Mouse (Mus musculus): Measurements from ENCODE around the gene Ankrd13c. TPM values are rescaled to one million over a fixed set of nuclear protein-coding genes. Genes with fewer than 3 reads are reported as not detected.
"Not testable (repeated sequence)": the region's sequence is repeated elsewhere in the genome, so short reads cannot be mapped to it uniquely, and the experiment has no call there.

Ankrd13c gene
- total RNA-seq, 1 experiment, result 33.7 TPM

DNA sequence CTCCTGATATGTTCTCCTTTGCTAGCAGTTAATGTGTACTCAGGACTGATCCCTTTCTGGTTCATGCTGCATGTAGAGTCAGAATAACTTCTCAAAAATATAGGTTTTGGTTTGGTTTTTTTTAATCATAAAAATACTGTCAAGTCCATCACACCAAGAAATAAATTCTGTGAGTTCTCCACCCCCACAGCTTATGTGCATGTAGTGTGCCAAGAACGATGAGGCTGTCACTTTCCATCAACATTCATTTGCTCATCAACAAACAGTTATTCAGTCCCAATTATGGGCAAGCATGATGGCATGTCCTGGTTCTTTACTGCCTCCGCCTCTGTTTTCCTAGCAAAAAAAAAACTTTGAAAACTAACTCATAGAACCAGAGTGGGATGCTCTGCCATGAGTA is 18.3 kb upstream of the Ankrd13c start:
- Histone ChIP-seq H3K36me3 (ENCODE audit: control insufficient read depth, insufficient read depth, low read length, poor library complexity, severe bottlenecking) (no peaks in the 10 kb centered on the region), H3K27ac (ENCODE audit: insufficient read depth, low read depth, low read length, poor library complexity, severe bottlenecking) (no peak overlapping the region), H3K4me1 (ENCODE audit: control insufficient read depth in 2 of 2, insufficient read depth in 2 of 2, low read length in 2 of 2, poor library complexity in 1 of 2) (peaks cover 6 to 8% of the 10 kb centered on the region in 2 experiments), H3K9me3 (ENCODE audit: control insufficient read depth, insufficient read depth, low read depth, low read length) (no peaks in the 10 kb centered on the region), H3K9ac (ENCODE audit: insufficient read depth, low read depth, low read length, poor library complexity, severe bottlenecking) (no peak overlapping the region), H3K4me3 (ENCODE audit: insufficient read depth in 1 of 2, low read depth in 1 of 2, low read length in 2 of 2, poor library complexity in 1 of 2, severe bottlenecking in 1 of 2) (no peak overlapping the region)
- no peak for DNase-seq (ENCODE audit: low read depth, low spot score)
- TF ChIP-seq HCFC1 (IDR thresholded peaks at IDR 0.05; ENCODE audit: borderline replicate concordance, insufficient read depth, low read length), result no peak
- TF ChIP-seq ZC3H11A (IDR thresholded peaks at IDR 0.05; ENCODE audit: borderline replicate concordance, low read depth, low read length), result no peak
- no peak for TF ChIP-seq CHD2 (IDR thresholded peaks at IDR 0.05; ENCODE audit: low read depth, low read length)
- TF ChIP-seq ZNF384 (IDR thresholded peaks at IDR 0.05; ENCODE audit: low read depth, low read length), result no peak
- no peak for TF ChIP-seq MAFK (IDR thresholded peaks at IDR 0.05; ENCODE audit: insufficient read depth, low read depth, low read length)
- in situ Hi-C loops (cut with MboI; ENCODE audit: low sequenced_read_pairs in 2 of 2, unreplicated experiment in 2 of 2), result no loop called here

GRCm38 (mm10) chr3:157929417-157929816 is 17.6 kb upstream of the Ankrd13c start:
- in situ Hi-C loops (cut with MboI; ENCODE audit: low sequenced_read_pairs in 2 of 2, unreplicated experiment in 2 of 2), result no loop called here
- H3K9ac ChIP-seq (ENCODE audit: insufficient read depth, low read depth, low read length, poor library complexity, severe bottlenecking), result no peak overlapping the region
- DNase-seq (ENCODE audit: low read depth, low spot score), result no peak

DNA sequence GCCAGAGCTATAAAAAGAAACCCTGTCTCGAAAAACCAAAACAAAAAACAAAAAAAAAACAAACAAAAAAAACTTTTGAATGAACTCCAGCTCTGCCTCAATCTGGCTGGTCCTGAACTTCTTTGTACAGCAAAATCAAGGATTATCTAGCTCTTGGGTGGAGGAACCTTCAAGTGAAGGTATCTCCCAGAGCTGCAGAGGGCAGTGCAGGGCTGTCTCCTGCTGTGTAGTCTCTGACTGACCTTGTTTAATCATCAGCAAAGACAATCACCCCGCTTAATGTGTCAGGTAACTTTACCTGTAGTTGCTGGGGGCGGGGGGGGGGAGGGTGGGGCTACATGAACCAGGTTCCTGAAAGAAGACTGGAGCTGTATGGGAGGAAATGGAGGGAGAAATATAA is 15.4 kb upstream of the Ankrd13c start:
- H3K4me3 ChIP-seq (ENCODE audit: insufficient read depth in 1 of 2, low read depth in 1 of 2, low read length in 2 of 2, poor library complexity in 1 of 2, severe bottlenecking in 1 of 2), result no peak overlapping the region
- in situ Hi-C loops (cut with MboI; ENCODE audit: low sequenced_read_pairs in 2 of 2, unreplicated experiment in 2 of 2), result no loop called here
- TF ChIP-seq ZC3H11A (IDR thresholded peaks at IDR 0.05; ENCODE audit: borderline replicate concordance, low read depth, low read length), result no peak
- no peak for TF ChIP-seq HCFC1 (IDR thresholded peaks at IDR 0.05; ENCODE audit: borderline replicate concordance, insufficient read depth, low read length)
- TF ChIP-seq MAFK (IDR thresholded peaks at IDR 0.05; ENCODE audit: insufficient read depth, low read depth, low read length), result no peak
- no peak for TF ChIP-seq ZNF384 (IDR thresholded peaks at IDR 0.05; ENCODE audit: low read depth, low read length)
- no peak for TF ChIP-seq CHD2 (IDR thresholded peaks at IDR 0.05; ENCODE audit: low read depth, low read length)
- H3K27ac ChIP-seq (ENCODE audit: insufficient read depth, low read depth, low read length, poor library complexity, severe bottlenecking), result peak overlapping the region; percentile 92
- H3K9me3 ChIP-seq (ENCODE audit: control insufficient read depth, insufficient read depth, low read depth, low read length), result no peaks in the 10 kb centered on the region
- DNase-seq (ENCODE audit: low read depth, low spot score), result no peak
- H3K9ac ChIP-seq (ENCODE audit: insufficient read depth, low read depth, low read length, poor library complexity, severe bottlenecking), result no peak overlapping the region
- no peaks in the 10 kb centered on the region for H3K36me3 ChIP-seq (ENCODE audit: control insufficient read depth, insufficient read depth, low read length, poor library complexity, severe bottlenecking)
- H3K4me1 ChIP-seq (ENCODE audit: control insufficient read depth in 2 of 2, insufficient read depth in 2 of 2, low read length in 2 of 2, poor library complexity in 1 of 2), result peaks cover 11% of the 10 kb centered on the region in 2 experiments

More at GRCm38 (mm10) chr3:157929417-157929816, 17.6 kb upstream of the Ankrd13c start:
- no peak overlapping the region for H3K27ac ChIP-seq (ENCODE audit: insufficient read depth, low read depth, low read length, poor library complexity, severe bottlenecking)
- H3K36me3 ChIP-seq (ENCODE audit: control insufficient read depth, insufficient read depth, low read length, poor library complexity, severe bottlenecking), result no peaks in the 10 kb centered on the region
- TF ChIP-seq ZC3H11A (IDR thresholded peaks at IDR 0.05; ENCODE audit: borderline replicate concordance, low read depth, low read length) (no peak), MAFK (IDR thresholded peaks at IDR 0.05; ENCODE audit: insufficient read depth, low read depth, low read length) (no peak), HCFC1 (IDR thresholded peaks at IDR 0.05; ENCODE audit: borderline replicate concordance, insufficient read depth, low read length) (no peak), CHD2 (IDR thresholded peaks at IDR 0.05; ENCODE audit: low read depth, low read length) (no peak), ZNF384 (IDR thresholded peaks at IDR 0.05; ENCODE audit: low read depth, low read length) (no peak)
- H3K9me3 ChIP-seq (ENCODE audit: control insufficient read depth, insufficient read depth, low read depth, low read length), result no peaks in the 10 kb centered on the region
- H3K4me3 ChIP-seq (ENCODE audit: insufficient read depth in 1 of 2, low read depth in 1 of 2, low read length in 2 of 2, poor library complexity in 1 of 2, severe bottlenecking in 1 of 2), result no peak overlapping the region
- H3K4me1 ChIP-seq (ENCODE audit: control insufficient read depth in 2 of 2, insufficient read depth in 2 of 2, low read length in 2 of 2, poor library complexity in 1 of 2), result peaks cover 8 to 11% of the 10 kb centered on the region in 2 experiments

DNA sequence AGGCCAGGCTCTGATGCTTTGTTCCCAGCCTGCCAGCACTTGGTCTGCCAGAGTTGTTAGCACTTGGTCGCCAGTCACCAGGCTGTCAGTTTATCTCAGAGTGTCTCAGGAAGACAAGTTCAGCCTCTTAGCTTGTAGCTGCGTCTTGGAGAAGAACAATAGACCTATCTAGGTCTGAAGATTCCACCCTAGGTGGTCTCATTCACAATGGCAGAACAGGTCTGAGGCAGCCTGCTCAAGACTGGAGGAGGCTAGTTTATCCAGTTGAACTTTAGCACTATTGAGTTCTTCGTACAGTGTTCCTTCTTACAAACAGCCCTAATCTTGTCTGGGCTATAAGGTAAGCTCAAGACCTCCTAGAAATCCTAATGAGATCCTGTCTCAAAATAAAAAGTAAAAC is 15.0 kb upstream of the Ankrd13c start:
- TF ChIP-seq ZC3H11A (IDR thresholded peaks at IDR 0.05; ENCODE audit: borderline replicate concordance, low read depth, low read length), result no peak
- TF ChIP-seq CHD2 (IDR thresholded peaks at IDR 0.05; ENCODE audit: low read depth, low read length), result 0 out of 2 replicates have a peak, but pooled peaks have one; percentile 9

DNA sequence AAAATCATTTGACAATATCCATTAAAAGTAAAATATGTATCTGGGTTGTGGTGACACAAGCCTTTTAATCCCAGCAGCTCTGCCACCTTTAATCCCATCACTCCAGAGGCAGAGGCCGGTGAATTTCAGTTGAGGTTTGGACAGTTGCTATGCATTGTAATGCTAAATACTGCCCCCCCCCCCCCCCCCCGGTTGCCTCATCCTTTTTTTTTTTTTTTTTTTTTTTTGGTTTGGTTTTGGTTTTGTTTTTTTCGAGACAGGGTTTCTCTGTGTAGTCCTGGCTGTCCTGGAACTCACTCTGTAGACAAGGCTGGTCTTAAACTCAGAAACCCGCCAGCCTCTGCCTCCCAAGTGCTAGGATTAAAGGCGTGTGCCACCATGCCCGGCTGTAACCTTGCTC is 13.8 kb upstream of the Ankrd13c start:
- H3K9ac ChIP-seq (ENCODE audit: insufficient read depth, low read depth, low read length, poor library complexity, severe bottlenecking); H3K4me3 ChIP-seq (ENCODE audit: insufficient read depth in 1 of 2, low read depth in 1 of 2, low read length in 2 of 2, poor library complexity in 1 of 2, severe bottlenecking in 1 of 2); in situ Hi-C loops (cut with MboI; ENCODE audit: low sequenced_read_pairs in 2 of 2, unreplicated experiment in 2 of 2); H3K9me3 ChIP-seq (ENCODE audit: control insufficient read depth, insufficient read depth, low read depth, low read length); H3K36me3 ChIP-seq (ENCODE audit: control insufficient read depth, insufficient read depth, low read length, poor library complexity, severe bottlenecking); DNase-seq (ENCODE audit: low read depth, low spot score): not testable (repeated sequence)
- Histone ChIP-seq H3K27ac (ENCODE audit: insufficient read depth, low read depth, low read length, poor library complexity, severe bottlenecking) (peak overlapping the region; percentile 62; the same call in 1 of the 2 replicates), H3K4me1 (ENCODE audit: control insufficient read depth in 2 of 2, insufficient read depth in 2 of 2, low read length in 2 of 2, poor library complexity in 1 of 2) (peaks cover 9 to 11% of the 10 kb centered on the region in 2 experiments)
- TF ChIP-seq ZNF384 (IDR thresholded peaks at IDR 0.05; ENCODE audit: low read depth, low read length), result peak; percentile 84; the same call in 1 of the 2 replicates

More for the DNA sequence above, 15.0 kb upstream of the Ankrd13c start:
- in situ Hi-C loops (cut with MboI; ENCODE audit: low sequenced_read_pairs in 2 of 2, unreplicated experiment in 2 of 2), result no loop called here
- peak; percentile 63 for DNase-seq (ENCODE audit: low read depth, low spot score)
- Histone ChIP-seq H3K4me3 (ENCODE audit: insufficient read depth in 1 of 2, low read depth in 1 of 2, low read length in 2 of 2, poor library complexity in 1 of 2, severe bottlenecking in 1 of 2) (no peak overlapping the region), H3K9ac (ENCODE audit: insufficient read depth, low read depth, low read length, poor library complexity, severe bottlenecking) (no peak overlapping the region), H3K9me3 (ENCODE audit: control insufficient read depth, insufficient read depth, low read depth, low read length) (no peaks in the 10 kb centered on the region), H3K36me3 (ENCODE audit: control insufficient read depth, insufficient read depth, low read length, poor library complexity, severe bottlenecking) (no peaks in the 10 kb centered on the region), H3K4me1 (ENCODE audit: control insufficient read depth in 2 of 2, insufficient read depth in 2 of 2, low read length in 2 of 2, poor library complexity in 1 of 2) (peaks cover 11% of the 10 kb centered on the region in 2 experiments), H3K27ac (ENCODE audit: insufficient read depth, low read depth, low read length, poor library complexity, severe bottlenecking) (peak overlapping the region; percentile 92)

All from ES-E14 (cell line).